Mouse (Mus musculus) embryo, embryonic 10.5 days (tissue): ENCODE results near the gene Rad50.

Experiments used
- DNase-seq: peaks from one replicate; pipeline ENCODE4 v3.0.0-alpha.2; 2015; ENCODE audit warnings: low spot score

The Rad50 gene

DNA sequence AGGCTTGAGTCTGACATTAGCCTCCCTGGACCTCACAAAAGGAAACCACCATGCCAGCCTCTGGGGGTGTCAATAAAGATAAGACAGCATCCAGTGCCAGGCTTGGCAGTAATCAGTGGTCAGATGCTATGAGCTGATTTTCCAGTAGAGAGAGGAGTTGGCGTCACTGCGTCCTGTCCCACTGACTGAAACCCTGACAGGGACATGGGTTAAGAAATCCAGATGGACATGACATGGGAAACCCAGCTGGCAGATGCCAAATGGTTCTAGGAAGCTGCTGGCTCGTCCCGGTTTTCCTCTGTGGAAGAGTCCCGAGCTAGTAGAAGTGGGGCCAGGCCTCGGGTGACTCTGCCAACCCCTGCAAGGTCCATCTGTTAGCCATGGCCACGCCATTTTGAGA, 73.5 kb downstream of the Rad50 start:
- DNase-seq = no peak

DNA sequence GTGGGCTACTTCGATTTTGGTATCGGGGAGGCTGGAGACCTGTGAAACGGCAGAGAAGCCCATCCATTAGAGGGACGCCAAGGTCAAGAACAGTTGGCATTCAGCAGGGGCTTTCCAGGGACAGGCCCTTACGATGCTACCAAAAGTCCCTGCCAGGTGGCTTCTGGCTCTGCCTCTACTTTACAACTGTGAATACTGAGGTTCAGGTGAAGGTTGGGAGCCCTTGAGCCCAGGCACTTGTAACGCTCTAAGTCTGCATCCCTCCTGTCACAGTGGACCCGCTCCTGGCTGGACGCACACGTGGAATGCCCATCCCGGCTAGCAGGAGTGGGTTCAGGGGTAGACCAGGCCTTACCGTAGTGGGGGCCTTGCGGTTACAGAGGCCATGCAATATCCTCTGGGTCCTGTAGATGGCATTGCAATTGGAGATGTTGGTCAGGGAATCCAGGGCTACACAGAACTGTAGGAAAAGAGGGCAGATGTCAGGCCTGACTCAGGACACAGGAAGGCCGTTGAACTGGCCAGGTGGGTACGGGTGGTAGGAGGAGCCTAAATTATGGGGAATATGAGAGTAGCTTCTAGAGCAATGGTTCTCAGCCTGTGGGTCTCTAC, 74.9 kb downstream of the Rad50 start:
- peak; percentile 43 for DNase-seq

DNA sequence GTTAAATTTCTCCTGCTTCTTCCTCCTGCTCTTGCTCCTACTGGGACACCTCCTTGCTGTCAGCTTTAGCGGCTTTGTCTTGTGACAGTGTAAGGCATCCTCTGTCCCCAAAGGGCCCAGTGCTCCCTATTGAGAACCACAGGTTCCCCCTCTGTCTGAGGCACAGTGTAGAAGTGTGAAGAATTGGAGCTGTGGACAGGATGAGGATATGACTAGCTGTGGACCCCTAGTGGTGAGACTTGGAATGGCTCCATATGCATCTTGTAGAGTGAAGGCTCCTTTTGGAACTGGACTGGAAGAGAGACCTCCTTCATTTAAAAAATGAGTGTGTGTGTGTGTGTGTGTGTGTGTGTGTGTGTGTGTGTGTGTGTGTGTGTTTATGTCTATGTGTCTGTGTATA, 79.3 kb downstream of the Rad50 start:
- DNase-seq = peak; percentile 93

DNA sequence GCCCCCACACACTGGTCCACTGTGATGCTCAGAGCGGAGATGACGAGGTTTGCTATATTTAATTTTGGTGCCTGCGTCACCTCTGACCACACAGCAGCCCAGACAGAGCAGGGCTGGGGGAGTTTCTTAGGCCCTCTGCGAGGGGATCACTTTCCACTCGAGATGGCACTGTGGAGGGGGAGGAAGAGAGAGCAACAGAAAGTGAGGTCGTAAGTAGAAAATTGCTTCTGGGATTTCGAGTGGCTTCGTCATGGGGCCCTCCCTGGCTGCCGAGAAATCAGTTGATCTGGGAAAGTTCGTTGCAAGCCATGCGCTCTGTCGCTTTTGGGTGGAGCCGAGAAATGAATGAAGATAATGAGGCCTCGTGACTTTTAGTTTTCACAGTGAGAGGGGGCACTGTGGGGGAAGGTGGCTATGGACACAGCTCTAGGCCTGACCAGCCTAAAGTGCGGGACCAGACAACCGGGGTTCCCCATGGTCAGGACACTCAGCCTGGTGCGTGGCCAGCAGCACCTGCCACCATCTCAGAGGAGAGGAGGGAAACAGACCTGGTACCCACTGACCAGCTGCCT, 80.2 kb downstream of the Rad50 start:
- no peak for DNase-seq

DNA sequence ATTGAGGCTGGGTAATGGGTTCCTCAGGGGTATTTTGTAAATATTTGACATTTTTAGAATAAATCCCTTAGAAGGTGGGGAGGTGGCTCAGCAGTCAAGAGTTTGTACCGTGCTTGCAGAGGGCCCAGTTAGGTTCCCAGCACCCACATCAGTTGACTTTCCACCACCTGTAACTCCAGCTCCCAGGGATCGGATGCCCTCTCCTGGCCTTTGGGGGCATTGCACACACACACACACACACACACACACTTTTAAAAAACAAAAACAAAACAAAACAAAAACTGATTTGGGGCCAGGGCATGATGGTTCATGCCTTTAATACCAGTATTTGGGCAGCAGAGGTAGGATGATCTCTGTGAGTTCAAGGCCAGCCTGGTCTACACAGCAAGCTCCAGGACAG, 83.0 kb downstream of the Rad50 start:
- DNase-seq = no peak

DNA sequence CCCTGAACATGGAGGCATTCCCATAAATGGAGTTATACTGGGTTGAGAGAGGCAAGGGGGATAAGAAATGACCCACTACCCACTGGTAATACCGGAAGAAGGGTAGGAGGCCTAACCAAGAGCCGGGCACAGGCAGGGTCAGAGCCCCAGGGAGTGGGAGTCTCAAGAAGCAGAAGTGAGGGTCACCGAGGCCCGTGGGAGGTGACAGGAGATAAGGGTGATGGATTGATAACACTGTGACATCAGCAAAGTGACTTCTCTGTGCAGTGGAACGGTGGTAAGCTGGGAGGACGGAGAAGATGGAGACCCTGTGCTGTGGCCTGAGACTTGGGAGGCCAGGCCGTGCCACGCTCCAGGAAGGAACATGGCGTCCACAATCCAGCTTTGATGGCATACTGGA, 83.5 kb downstream of the Rad50 start:
- DNase-seq = no peak

DNA sequence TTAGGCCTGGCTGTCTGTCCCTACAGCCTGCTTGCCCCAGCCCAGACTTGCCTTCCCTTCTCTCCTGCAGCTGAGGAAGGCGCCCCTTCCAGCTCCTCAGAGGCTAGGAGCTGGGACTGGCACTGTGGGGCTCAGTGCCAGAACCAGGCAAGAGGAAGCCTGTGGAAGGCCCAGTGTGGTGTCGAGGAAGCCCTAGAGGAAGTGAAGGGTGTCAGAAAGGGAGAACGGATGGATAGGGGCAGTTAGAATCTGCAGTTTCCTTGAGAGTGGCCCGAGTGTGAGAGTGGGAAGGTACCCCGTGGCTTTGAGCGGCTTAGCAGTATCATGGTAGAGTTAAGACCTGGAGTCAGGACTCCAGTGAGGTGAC, 84.7 kb downstream of the Rad50 start:
- DNase-seq = no peak

DNA sequence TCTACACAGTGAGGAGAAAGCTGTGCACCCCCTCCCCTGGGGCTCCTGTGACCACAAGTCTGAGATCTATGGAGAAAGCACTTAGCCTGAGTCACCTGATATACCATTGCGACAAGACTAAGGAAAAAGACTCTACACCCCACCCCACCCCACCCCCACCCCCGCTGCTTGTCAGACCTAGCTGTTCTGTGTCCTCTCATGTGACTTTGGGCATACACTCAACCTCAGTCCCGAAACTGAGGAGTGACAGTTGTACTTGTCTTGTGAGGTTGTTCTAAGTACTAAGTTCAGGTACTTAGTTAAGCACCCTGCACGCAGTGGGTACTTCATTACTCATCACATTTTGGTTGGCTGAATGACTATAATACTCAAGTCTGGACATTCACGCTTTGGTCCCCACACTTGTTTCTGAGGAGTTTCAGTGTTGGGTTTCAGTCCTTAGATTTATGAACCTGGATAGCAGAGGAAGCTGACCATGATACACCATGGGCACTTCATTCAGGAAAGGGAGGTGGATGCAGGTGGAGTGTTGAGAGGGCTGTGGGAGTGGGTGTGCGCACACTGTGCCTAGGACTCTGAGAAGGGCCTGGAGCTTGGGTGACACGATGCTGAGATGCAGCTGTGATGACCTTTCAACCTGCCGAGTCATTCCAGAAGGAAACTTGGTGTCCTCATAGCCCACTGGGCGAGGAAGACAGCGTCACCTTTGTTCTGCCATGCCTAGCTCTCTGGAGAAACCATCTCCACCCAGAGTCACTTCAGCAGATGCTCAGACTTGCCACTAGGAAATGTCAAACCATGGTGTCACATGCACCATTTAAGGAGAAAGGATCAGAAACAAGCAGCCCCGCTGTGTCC, 85.3 kb downstream of the Rad50 start:
- no peak for DNase-seq

DNA sequence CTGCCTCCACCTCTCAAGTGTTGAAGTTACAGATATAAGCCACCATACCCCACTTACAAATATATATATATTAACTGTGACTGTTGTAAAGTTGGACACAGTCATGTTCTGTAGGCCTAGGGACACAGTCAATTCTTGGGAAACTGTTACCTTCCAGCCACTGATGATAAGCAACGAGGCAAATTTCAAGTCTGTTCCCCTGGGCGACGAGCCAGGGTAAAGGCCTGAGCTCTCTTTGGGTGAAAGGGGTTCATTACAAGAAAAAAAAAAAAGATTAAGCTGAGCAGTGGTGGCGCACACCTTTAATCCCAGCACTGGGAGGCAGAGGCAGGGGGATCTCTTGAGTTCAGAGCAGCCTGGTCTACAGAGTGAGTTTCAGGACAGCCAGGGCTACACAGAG, 87.0 kb downstream of the Rad50 start:
- DNase-seq = no peak

DNA sequence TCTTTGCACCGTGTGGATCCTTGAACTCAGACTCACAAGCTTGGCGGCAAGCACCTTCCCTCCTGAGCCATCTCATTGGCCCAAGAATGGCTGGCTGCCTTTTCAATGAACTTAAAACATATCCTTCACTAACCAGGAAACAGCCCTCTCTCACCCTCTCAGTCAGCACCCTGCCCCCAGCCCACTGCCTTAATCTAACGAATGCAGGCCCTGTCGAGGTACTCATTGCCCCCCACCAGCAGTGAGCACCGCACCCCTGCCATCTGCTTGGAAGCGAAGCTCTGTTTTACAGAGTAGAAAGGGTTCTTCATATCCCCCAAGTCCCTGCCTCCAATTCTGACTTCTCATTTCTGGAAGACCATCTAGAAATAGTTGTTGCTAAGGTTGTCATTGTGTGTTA, 87.7 kb downstream of the Rad50 start:
- no peak for DNase-seq

DNA sequence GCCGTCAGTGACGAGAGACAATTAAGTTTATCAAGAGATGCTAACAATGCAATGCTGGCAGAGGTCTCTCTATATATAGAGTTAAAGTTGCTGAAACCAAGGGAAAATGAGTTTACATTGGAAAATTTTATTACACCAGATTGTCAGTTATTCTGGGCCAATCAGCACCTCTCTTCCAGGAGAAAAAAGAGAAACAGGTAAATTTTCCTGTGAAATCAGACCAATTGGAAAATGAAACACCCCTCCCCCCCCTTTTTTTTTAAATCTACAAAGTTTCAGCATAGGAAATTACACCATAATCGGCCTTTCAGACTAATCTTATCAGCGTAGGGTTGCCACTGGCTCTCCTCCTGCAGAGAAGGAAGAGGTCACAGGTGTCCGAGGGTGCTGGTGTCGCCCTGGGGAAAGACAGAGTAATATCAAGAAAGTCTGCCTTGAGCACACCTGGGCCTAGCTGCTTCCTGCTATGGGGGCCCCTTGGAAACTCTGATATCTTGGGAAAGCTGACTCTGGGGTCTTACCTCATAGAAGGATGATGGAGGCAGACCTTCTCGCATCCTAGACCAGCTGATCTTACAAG, 88.4 kb downstream of the Rad50 start, which contains the start of gene Il4:
Il4 (minus strand) TSS at position 51 of the 580 bp plus-strand sequence.
- DNase-seq = no peak

DNA sequence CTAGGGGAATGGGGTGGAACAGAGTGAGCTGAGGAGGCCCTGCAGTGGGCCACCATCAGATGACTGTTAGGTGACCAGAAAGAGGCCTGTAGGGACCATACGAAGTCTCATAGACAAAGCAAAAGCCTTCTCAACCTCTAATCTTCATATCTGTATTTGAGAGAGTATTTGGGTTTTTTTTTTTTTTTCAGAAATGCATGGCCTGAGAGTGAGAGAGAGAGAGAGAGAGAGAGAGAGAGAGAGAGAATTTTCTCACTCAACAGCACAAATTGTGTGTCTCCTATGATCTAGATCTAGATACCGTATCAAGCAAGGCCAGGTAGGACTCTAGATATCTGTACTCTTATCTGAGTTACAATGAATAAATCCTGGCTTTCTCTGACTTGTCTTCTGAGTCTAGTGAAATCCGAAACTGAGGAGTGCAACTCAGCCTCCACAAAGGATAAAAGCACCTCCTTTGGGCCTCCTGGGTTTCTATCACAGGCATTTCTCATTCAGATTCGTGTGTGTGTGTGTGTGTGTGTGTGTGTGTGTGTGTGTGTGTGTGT, 89.5 kb downstream of the Rad50 start:
- DNase-seq = no peak

DNA sequence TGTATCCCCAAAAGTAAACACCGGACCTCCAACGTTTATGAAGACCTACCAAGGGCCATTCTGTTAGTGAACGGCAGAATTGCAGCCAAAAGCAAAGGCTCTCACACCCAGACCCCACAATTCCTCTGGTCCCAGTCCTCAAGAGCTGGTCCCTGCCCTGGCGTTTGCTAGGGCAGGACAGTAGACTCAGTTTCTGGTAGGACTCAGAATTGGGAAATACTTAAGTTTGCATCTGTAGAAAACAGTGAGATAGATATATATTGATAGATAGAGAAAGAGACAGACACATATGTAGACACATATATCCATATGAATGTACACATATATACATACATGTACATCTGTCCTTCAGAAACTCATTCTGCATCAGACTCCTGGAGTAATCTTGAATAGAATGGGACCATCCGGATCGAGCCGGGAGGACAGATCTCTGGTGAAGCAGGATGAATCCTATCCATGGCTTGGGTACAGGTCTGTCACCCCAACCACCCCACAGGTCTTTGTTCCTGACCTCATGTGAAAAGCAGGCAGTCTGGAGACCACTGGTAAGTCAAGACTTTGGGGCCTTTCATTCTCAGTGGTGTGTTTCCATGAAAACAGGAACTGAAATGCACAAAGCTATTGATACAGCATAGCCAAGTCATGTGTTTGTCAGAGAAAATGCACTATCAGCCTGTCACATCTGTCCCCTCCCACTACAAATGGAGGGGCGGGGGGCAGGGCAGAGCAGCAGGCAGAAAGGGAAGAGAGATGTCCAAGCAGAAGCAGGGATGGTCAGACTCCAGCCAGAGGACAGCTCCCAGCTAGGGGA, 90.2 kb downstream of the Rad50 start:
- no peak for DNase-seq

DNA sequence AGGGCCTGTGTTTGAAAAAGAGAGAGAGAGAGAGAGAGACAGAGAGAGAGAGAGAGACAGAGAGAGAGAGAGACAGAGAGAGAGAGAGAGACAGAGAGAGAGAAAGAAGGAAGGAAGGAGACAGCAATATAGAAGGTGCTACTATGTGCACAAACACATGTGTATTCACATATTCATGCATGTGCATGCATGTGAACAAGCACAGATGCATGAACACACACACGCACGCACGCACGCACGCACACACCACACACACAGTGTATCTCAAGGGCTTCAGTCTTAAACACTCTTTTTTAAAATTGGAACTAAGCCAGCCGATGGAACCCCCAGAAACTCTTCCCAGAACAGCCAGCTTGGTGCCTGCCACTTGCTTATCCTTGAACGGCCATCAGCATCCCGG, 91.5 kb downstream of the Rad50 start:
- no peak for DNase-seq

DNA sequence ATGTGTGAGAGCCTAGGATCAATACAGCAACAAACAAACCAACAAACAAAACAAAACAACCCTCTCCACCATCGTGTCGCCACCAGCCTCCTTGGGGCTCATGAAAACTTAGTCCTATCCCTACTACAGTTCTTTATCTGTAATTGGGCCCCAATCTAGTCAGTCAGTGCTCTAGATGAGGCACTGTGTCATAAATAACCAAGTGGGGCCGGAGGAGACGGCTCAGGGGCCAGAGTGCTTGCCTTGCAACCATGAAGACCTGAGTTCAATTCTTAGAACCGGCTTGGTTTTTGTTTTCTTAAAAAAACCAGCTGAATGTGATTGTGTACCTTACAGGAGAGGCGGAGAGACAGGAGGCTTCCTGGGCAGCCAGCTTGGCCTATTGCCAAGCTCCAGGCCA, 91.9 kb downstream of the Rad50 start:
- DNase-seq = no peak

DNA sequence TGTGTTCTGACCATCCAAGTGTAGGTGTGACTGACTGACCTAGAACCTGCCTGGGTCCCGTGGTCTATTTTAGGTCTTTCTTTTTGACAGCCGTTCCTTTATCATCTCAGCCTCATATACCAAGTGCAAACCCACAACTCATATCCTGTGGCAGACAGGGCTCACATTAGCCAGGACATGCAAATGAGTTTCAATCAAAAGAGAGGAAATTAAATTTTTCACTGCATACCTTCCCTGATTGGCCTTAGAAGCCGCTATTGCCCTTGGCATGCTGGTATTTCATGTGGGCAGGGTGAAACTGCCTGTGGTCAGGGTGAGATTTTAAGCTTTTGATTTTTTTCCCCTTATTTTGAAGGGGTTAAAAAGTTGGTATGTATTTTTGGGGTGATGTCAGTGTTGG, 97.4 kb downstream of the Rad50 start:
- DNase-seq = no peak

DNA sequence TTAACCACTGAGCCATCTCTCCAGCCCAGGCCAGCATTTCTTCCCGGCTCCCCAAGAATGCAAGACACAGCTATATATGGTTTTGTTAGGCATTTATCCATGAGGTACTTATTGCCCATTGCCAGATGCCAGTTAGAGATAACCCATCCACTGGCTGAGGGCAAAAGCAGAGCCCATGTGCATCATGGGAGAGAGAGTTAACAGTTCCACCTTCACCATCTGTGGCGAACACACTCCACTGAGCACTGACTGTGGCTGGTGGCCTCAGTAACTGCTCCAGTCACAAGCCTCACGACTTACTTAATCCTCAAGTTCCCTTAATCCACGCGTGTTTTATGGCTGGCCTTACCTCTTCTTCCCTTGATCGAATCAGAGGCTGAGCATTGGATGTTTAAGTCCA, 97.9 kb downstream of the Rad50 start:
- DNase-seq = no peak

DNA sequence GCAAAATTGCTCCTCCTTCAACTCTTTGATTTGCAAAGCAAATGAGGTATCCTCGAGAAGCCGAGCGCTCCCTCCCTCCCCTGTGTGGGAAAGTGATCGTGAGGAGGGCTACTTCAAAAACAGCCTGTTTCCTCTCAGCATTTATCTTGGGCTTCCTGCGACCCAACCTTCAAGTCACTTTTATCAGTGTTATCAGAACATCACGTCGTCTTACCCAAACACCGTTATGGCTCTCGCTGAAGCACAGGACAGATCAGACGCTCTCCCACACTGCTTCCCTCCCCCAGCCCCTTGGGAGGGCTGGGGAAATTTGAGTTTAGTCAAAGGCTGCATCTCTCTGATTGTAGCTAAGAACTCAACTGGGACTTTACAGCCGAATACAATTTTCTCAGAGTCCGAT, 101.5 kb downstream of the Rad50 start:
- DNase-seq = no peak

DNA sequence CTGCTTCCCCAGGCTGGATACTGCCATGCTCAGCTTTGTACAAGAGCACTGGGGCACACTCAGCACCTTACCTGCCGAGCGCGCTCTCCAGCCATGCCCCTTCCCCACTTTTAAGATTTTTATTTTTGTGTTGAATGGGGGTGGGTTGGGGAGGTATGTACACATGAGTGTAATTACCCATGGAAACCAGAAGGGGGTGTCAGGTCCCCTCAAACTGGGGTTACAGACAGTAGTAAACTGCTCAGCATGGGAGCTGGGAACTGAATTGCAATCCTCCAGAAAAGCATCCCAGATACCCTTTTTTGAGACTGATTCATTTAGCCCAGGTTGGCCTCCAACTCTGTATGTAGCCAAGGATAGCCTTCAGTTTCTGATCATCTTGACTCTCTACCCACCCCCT, 102.1 kb downstream of the Rad50 start:
- no peak for DNase-seq
